Mouse (Mus musculus) liver, adult 2 months (tissue): ENCODE data around the gene Pgs1.

Experiments
- CTCF ChIP-seq: fragments of 200-500 bp; IDR thresholded peaks from 2 replicates; pipeline ENCODE4 v1.5.1; 2011; ENCODE audit warnings: low read depth, low read length, control low read depth
- POLR2A ChIP-seq: fragments of 200-500 bp; IDR thresholded peaks from 2 replicates; pipeline ENCODE4 v1.6.1; 2011; ENCODE audit warnings: low read length, control low read depth; ENCODE audit not compliant: insufficient read depth; ENCODE audit errors: extremely low read depth

GRCm38 (mm10) chr11:117986126-117987031 lies at the start of gene Pgs1:
- TF ChIP-seq CTCF (no peak), POLR2A (no peak)
